Mouse (Mus musculus): ENCODE results near the gene Hist2h2aa1. TPM values are rescaled to one million over a fixed set of nuclear protein-coding genes. Genes with fewer than 3 reads are reported as not detected.

Hist2h2aa1 gene
- 4.9 to 9.3 TPM (median 6.8 TPM) in 3 of 4 replicates, not detected in the other for total RNA-seq (2023; ENCODE audit: inconsistent age)

DNA sequence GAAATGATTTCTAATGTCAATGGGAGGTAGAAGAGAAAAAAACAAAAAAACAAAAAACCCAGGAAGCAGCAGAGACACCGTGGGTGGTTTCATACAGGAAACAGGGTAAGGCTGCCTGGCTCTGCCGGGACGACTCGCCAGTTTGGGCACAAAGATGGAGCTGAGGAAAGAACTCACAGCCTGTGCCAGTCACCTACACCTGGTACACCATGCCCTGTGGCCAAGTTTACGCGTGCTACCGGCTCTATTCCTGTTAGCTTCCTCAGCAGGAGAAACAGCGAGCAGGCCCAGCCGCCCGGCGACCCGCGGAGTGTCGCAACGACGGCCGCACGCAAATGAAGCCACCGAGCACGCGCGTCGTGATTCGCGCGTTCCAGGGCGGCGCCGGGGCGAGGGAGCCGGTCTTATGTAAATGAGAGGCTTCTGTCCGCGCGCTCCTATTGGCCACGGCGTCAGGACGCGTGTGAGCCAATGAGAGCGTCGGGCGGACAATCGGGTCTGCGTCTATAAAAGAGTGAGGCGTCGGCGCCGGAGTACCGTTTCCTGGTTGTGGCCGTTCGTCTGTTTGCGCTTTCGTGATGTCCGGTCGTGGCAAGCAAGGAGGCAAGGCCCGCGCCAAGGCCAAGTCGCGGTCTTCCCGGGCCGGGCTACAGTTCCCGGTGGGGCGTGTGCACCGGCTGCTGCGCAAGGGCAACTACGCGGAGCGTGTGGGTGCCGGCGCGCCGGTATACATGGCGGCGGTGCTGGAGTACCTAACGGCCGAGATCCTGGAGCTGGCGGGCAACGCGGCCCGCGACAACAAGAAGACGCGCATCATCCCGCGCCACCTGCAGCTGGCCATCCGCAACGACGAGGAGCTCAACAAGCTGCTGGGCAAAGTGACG is at the start of gene Hist2h2aa1:
Gene Hist2h2aa1, plus strand, starts transcription at position 495 of the 884 bp plus-strand sequence.

GRCm38 (mm10) chr3:96219661-96220130 is 25.6 kb upstream of the Hist2h2aa1 start, which contains the start of the genes Bola1 and Hist2h2ab:
Gene Bola1, minus strand, starts transcription at chr3:96219709.
Gene Hist2h2ab, plus strand, starts transcription at chr3:96219865.

DNA sequence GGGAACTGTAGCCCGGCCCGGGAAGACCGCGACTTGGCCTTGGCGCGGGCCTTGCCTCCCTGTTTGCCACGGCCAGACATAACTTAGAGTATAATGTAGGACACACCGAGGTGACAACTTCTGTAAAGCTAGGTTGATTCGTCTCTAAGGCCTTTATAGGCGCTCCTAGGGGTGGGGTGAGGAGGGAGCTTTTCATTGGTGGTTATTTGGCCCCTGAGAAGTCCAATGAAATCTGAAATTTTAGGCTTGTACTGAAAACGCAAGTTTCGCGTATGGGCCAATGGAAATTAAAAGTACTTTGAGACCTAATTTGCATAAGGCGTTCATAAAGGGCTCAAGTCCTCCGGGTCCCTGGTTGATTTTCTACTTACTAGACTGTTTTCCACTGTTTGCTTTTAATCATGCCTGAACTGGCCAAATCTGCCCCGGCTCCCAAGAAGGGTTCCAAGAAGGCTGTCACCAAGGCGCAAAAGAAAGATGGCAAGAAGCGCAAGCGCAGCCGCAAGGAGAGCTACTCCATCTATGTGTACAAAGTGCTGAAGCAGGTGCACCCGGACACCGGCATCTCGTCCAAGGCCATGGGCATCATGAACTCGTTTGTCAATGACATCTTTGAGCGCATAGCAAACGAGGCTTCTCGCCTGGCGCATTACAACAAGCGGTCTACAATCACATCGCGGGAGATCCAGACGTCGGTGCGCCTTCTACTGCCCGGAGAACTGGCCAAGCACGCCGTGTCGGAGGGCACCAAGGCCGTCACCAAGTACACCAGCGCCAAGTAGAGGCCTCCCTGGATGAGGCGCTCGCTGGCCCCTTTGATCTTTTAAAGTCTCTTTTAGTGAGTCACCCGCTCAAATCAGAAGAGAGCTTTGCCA is 24.3 kb upstream of the Hist2h2aa1 start, which contains the start of the genes Hist2h2ac and Hist2h2be:
Gene Hist2h2ac, minus strand, starts transcription at position 116 of the 875 bp plus-strand sequence.
Gene Hist2h2be, plus strand, starts transcription at position 355 of the 875 bp plus-strand sequence.

DNA sequence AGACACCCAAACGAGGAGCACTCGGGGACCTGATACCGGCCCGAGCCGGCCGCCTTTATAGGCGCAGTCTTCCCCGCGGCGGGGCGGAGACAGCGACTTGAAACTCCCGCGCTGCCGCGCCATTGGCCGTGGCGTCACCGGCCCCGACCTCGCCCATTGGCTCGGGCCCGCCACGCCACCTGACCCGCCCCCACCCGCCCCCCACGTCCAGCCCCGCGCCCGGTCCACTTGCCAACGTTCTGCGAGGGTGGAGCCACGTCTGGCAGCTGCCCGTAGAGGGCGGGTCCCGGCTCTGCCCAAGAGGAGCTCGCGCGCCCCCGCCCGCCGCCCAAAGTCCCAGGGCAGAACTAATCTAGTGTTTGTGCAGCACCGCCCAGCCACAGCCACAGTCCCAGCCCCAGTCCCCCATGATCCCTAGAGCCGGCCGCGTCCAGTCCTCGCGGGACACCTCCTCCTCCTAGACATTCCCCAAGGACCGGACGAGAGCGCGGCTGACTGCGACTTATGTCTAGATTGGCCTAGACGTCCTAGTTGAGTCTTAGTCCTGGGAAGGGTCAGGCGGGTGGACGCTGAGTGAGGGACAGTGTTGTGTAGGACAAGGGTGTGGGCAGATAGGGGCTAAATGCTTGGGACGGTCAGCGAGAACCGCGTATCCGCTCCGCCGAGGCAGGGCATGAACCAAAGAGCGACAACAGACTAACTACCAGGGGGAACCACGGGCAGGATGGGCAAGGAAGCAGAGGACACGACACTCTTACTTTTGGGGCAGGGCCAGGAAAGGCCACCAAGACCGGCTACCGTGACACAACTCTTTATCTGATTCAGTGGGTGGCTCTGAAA is 6.1 kb upstream of the Hist2h2aa1 start, which contains the start of gene Hist2h3c2:
Gene Hist2h3c2, minus strand, starts transcription at position 174 of the 840 bp plus-strand sequence.

GRCm38 (mm10) chr3:96239949-96240798 is 5.1 kb upstream of the Hist2h2aa1 start, which contains the start of gene Hist2h2aa2:
Gene Hist2h2aa2, minus strand, starts transcription at chr3:96240276.

DNA sequence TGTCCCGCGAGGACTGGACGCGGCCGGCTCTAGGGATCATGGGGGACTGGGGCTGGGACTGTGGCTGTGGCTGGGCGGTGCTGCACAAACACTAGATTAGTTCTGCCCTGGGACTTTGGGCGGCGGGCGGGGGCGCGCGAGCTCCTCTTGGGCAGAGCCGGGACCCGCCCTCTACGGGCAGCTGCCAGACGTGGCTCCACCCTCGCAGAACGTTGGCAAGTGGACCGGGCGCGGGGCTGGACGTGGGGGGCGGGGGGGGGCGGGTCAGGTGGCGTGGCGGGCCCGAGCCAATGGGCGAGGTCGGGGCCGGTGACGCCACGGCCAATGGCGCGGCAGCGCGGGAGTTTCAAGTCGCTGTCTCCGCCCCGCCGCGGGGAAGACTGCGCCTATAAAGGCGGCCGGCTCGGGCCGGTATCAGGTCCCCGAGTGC is 1.1 kb downstream of the Hist2h2aa1 start, which contains the start of gene Hist2h3c1:
Gene Hist2h3c1, plus strand, starts transcription at position 259 of the 430 bp plus-strand sequence.

DNA sequence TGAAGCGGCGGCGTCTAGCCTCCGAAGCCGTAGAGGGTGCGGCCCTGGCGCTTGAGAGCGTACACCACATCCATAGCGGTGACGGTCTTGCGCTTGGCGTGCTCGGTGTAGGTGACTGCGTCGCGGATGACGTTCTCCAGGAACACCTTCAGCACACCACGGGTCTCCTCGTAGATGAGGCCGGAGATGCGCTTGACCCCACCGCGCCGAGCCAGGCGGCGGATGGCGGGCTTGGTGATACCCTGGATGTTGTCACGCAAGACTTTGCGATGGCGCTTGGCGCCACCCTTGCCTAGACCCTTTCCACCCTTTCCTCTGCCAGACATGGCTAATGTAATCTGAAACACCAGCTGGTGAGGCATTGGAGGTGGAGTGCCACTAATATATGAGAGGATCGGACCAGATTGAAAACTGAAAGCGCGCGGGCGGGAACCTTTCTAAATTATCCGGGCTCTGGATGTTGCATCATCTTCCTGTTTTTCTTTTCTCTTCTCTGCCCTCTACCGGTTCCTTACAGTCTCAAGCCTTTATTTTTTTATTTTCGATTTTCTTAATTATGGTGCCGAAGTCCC is 17.8 kb downstream of the Hist2h2aa1 start, which contains the start of gene Hist2h4:
Gene Hist2h4, minus strand, starts transcription at position 333 of the 572 bp plus-strand sequence.

DNA sequence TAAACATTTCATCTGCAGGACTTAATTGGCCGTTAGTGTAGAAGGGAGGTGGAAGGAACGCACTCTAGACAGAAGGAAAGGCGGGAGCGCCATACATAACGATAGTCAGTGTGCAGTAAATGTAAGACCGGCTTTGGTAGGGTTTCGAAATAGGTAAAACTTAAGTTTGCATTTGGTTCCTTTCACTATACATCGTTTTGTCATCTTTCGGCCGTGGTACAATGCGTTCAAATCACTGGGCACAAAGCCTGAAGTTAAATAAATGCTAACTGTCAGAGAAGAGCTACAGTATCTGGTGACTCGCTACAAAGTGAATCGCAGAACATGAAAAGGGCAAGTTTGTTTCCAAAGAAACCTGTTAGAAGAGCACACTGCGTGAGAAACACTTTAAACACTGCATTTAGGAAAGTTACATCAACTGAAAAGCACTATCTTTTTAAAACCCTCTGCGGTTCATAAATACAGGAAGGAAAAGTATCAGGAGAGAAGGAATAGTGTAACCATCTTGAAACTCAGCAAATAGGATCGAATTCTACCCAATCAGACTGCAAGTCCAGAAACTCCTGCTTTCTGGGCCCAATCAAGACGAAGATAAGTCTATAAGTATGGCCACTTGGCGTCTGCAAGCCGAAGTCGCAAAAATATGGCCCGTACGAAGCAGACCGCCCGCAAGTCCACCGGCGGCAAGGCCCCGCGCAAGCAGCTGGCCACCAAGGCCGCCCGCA is 22.9 kb downstream of the Hist2h2aa1 start, which contains the start of gene Hist2h3b:
Gene Hist2h3b, plus strand, starts transcription at position 604 of the 725 bp plus-strand sequence.

GRCm38 (mm10) chr3:96269511-96270474 is 24.5 kb downstream of the Hist2h2aa1 start, which contains the start of gene Hist2h2bb:
Gene Hist2h2bb, plus strand, starts transcription at chr3:96269752.

DNA sequence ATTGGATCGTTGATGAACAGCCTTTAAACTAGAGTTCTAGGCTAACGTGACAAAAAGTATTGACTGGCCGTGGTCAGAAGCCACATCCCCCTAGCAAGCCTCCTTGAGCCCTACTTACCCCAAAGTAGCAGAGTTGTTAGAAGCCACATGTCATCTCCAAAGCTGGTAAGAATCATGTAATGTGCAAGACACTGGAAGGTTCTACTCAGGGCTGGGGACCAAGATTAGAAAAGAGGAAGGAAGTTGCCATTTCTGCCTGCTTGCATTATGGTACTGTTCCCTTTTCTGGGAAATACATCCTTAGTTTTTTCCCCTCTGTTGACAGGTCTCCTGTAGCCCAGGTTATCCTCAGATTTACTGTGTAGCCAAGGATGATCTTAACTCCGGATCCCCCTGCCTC is 48.5 kb downstream of the Hist2h2aa1 start, which contains the start of gene Fcgr1:
Gene Fcgr1, minus strand, starts transcription at position 183 of the 400 bp plus-strand sequence.

Other genes with a start within 250 kb of the Hist2h2aa1 start
- 203 to 253 TPM (median 234 TPM) in 4 replicates for gene Plekho1, start 249.5 kb upstream of the Hist2h2aa1 start, total RNA-seq (2023; ENCODE audit: inconsistent age)
- gene Vps45, start 187.0 kb upstream of the Hist2h2aa1 start, total RNA-seq (2023; ENCODE audit: inconsistent age) = 16.8 to 29.1 TPM (median 20.3 TPM) in 4 replicates
- gene Otud7b, start 141.0 kb upstream of the Hist2h2aa1 start, total RNA-seq (2023; ENCODE audit: inconsistent age) = 53.7 to 61.3 TPM (median 54.9 TPM) in 4 replicates
- gene Mtmr11, start 83.5 kb upstream of the Hist2h2aa1 start, total RNA-seq (2023; ENCODE audit: inconsistent age) = 1.9 to 3.4 TPM (median 2.4 TPM) in 4 replicates
- 86.6 to 96.9 TPM (median 89.8 TPM) in 4 replicates for gene Sf3b4, start 73.2 kb upstream of the Hist2h2aa1 start, total RNA-seq (2023; ENCODE audit: inconsistent age)
- gene Sv2a, start 64.3 kb upstream of the Hist2h2aa1 start, total RNA-seq (2023; ENCODE audit: inconsistent age) = 2.2 to 4.4 TPM (median 2.7 TPM) in 4 replicates
- 8.4 to 10.2 TPM (median 9.0 TPM) in 4 replicates for gene Bola1, start 25.8 kb upstream of the Hist2h2aa1 start, total RNA-seq (2023; ENCODE audit: inconsistent age)
- gene Hist2h2ab, start 25.6 kb upstream of the Hist2h2aa1 start, total RNA-seq (2023; ENCODE audit: inconsistent age) = 5.1 to 10.3 TPM (median 7.2 TPM) in 4 replicates
- gene Hist2h2ac, start 24.6 kb upstream of the Hist2h2aa1 start, total RNA-seq (2023; ENCODE audit: inconsistent age) = 110 to 130 TPM (median 113 TPM) in 4 replicates
- 4.9 to 5.8 TPM (median 5.0 TPM) in 4 replicates for gene Hist2h2be, start 24.4 kb upstream of the Hist2h2aa1 start, total RNA-seq (2023; ENCODE audit: inconsistent age)
- gene Hist2h3c2, start 6.4 kb upstream of the Hist2h2aa1 start, total RNA-seq (2023; ENCODE audit: inconsistent age) = 1.6 to 5.2 TPM (median 3.2 TPM) in 4 replicates
- 684 to 746 TPM (median 716 TPM) in 4 replicates for gene Hist2h2aa2, start 5.2 kb upstream of the Hist2h2aa1 start, total RNA-seq (2023; ENCODE audit: inconsistent age)
- gene Hist2h3c1, start 1.2 kb downstream of the Hist2h2aa1 start, total RNA-seq (2023; ENCODE audit: inconsistent age) = not detected in 4 replicates
- gene Hist2h4, start 17.8 kb downstream of the Hist2h2aa1 start, total RNA-seq (2023; ENCODE audit: inconsistent age) = 52.3 to 62.2 TPM (median 53.7 TPM) in 4 replicates
- 151 to 194 TPM (median 183 TPM) in 4 replicates for gene Hist2h3b, start 23.2 kb downstream of the Hist2h2aa1 start, total RNA-seq (2023; ENCODE audit: inconsistent age)
- gene Hist2h2bb, start 24.3 kb downstream of the Hist2h2aa1 start, total RNA-seq (2023; ENCODE audit: inconsistent age) = 179 to 204 TPM (median 198 TPM) in 4 replicates
- 0.19 to 0.60 TPM (median 0.52 TPM) in 4 replicates for gene Fcgr1, start 48.5 kb downstream of the Hist2h2aa1 start, total RNA-seq (2023; ENCODE audit: inconsistent age)
- gene BC107364, start 206.8 kb downstream of the Hist2h2aa1 start, total RNA-seq (2023; ENCODE audit: inconsistent age) = not detected in 4 replicates

Data from B cell, adult (primary cell).